Mouse (Mus musculus): ENCODE results near the gene Htr2c. TPM values are rescaled to one million over a fixed set of nuclear protein-coding genes. Genes with fewer than 3 reads are reported as not detected.
A peak's percentile ranks its signal among the peaks of the same experiment; 100 is the strongest.

Htr2c gene
- not detected in 2 replicates for polyA plus RNA-seq (2015; fragmentation: Nextera tagmentation; extraction: Ambion mirVana)

GRCm38 (mm10) chrX:146962258-146962913 lies at the start of gene Htr2c:
TSS of gene Htr2c (plus strand) at chrX:146962513.

MicroRNAs encoded within 50 kb of the gene (microRNA counts, 519-probe panel; counts per million panel counts)
- microRNA mmu-miR-448, result not detected
- 1,576 counts per million, percentile 13 among the panel's probes with 10 or more counts for microRNA mmu-miR-764-3p
- 2,376 counts per million, percentile 32 among the panel's probes with 10 or more counts for microRNA mmu-miR-764-5p

Small RNA genes lying within 50 kb of the gene (microRNA-seq; reads per million reads assigned to microRNA genes)
- gene Gm22650, result not detected
- not detected for gene Gm24627
- gene Mir1264, result not detected
- 10.8 reads per million, percentile 20 among the genes with 10 or more reads in this experiment for gene Mir1298
- gene Mir1912, result not detected
- gene Mir448, result 1.2 reads per million
- not detected for gene Mir764
